Mouse (Mus musculus): ENCODE measurements around the gene Gli3. TPM values are rescaled to one million over a fixed set of nuclear protein-coding genes. Genes with fewer than 3 reads are reported as not detected.
A peak's percentile ranks its signal among the peaks of the same experiment; 100 is the strongest.

The Gli3 gene
- total RNA-seq (2021): 10 to 100 TPM in 1 of 2 experiments, 1 to 10 TPM in 1; 7.4 to 10.2 TPM
- long read RNA-seq, experiment 1, partial matches to known transcripts: 0 of 1 reads
- long read RNA-seq, experiment 1, other reads (novel, unspliced or antisense): 1 of 1 reads
- long read RNA-seq, experiment 2: 0 reads

- DNase-seq: peak; percentile 85
Observed at GRCm38 (mm10) chr13:15462830-15463491, at the start of gene Gli3. Gli3 (plus strand) TSS chr13:15463235.

DNA sequence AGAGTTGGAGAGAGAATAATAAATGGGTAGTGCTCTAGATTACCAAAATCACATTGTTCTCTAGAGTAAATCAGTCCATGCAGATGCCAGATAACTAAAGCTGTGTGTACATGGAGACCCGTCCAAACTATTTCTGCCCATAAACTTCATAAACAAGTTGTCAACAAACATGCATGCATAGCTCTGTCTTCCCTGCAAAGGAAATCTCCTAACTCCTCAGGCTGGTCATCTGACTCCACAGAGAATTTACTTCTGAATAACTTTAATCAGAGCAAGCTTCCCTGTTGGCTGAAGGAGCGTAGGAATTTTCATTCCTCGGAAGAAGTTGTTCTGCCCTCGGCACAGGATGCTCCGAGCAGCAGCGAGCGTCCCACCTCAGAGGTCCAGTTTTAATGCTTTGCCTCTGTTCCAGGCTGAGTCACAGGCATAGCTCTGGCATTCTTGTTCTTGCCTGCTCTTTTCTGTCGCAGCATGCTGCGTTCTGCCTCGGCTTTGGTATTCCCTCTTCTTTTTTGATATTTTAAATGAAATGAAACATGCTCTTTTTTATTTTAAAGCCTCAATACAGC lies 41.8 kb upstream of the Gli3 start:
- DNase-seq: no peak

DNA sequence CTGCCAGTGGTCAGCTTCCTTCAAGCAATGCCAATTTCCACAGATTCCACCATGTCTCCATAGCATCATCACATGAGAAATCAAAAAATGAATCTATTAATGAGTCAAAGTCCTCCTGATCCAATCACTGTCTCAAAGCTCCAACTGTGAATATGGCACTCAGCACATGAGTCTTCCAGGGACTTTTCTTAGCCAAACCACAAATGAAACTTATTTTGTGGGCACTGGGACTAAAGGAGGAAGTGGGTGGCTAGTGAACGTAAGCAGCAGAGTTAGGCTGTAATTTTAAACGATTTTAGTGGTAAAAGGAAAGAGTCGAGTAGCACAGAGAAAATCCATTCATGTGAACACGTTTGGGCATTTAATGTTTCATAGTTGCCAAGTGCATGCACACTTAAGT lies 21.0 kb upstream of the Gli3 start:
- DNase-seq: no peak

DNA sequence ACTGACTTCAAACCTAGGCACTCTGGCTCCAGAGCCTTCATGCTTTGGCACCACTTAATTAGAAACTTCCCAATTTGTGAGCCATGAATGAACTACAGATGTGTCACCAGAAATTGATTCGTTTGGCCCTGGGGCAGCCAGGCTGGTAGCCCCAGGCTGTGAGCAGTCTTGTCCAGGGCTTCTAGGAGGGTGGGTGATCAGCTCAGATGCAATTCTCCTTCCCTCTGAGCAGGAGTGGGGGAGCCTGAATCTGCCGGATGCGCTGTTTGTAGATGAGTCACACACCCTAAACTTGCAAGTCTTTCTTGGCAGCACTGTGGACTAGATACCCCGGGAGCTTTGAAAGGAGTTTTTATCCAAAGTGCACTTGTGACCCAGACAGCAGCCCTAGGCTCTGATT lies 18.7 kb upstream of the Gli3 start:
- DNase-seq: no peak

DNA sequence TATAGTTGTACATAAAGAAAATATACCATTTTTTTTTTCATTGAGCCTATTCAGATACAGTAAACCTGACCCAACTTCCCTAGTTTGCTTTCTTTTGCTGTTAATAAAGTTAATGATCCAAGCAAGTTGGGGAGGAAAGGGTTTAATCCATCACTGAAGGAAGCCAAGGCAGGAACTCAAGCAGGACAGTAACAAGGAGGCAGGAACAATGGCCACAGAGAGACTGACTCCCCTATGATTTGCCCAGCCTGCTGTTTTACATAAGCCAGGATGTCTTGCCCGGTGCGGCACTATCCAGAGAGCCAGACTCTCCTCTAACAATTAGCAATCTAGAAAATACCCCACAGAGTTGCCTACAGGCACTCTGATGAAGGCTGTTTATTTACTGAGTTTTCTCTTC lies 17.4 kb upstream of the Gli3 start:
- no peak for DNase-seq

GRCm38 (mm10) chr13:15446004-15446403 lies 17.0 kb upstream of the Gli3 start:
- no peak for DNase-seq

DNA sequence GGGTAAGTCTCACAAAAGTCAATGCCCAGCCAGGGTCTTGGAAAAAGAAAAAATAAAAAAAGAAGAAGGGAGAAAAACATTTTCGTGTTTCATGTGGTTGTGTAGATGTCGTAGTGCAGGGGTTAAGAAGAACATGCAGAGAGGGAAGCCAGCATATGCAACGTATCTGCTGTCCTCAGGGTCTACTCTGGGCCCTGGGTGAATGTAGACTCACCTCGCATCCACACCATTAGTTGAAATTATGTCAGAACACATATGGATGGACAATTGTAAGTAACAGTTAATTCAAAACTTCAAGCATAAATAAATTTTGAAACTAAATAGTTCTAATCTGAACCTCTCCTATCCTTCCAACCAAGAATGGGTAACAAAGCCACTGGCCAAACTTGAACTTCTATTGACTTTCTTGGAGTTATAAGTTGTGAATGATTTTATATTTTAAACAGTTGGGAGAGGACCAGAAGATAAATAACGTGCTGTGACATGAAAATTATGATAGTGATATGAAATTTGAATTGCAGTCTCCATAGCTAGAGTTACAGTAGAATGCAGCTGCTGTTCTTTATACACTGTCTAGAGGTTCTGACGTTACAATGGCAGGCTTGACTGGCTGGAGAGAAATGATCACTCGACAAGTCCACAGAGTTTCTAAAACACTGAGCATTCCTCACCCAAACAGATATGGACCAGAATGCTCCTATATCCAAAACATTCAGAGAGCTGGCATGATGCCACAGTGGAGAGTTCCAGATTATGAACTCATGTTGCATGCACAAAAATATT lies 16.1 kb upstream of the Gli3 start:
- no peak for DNase-seq

DNA sequence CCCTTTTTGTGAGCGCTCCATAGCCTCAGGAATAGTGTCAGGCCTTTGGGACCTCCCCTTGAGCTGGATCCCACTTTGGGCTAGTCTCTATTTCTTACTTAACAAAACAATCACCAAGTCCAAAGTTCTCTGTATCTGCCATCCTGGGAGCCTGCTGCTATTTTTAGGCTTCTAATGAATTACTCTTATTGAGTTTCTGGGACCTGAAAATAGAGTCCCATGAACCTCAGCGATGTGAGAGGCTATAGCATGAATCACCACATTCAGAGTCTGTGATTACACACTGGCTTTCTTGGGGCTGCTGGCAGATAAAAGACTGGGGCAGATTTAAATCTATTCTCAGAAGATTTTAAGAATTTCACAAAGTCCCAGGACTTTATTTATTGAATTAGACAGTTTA lies 12.1 kb upstream of the Gli3 start:
- no peak for DNase-seq

DNA sequence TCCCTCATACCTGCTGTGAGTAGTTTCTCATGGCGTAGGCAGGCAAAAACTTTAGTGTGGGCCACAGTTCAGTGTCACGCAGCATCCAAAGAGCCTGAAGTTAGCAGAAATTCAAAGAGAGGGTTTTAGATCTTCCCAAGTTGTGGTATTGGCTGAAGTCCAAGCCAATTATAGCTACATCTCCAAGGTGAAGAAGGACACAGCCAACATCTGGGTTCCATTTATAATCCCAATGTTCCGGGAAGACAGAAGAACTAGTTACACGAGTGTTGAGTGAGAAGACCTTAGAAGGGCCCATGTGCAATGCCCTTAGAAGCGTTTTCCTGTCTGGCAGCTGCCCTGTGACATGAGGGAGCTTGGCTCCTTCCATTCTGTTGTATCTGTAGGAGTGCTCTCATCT lies 5.2 kb upstream of the Gli3 start:
- DNase-seq: no peak

GRCm38 (mm10) chr13:15461926-15462325 lies 1.1 kb upstream of the Gli3 start:
- DNase-seq: no peak

DNA sequence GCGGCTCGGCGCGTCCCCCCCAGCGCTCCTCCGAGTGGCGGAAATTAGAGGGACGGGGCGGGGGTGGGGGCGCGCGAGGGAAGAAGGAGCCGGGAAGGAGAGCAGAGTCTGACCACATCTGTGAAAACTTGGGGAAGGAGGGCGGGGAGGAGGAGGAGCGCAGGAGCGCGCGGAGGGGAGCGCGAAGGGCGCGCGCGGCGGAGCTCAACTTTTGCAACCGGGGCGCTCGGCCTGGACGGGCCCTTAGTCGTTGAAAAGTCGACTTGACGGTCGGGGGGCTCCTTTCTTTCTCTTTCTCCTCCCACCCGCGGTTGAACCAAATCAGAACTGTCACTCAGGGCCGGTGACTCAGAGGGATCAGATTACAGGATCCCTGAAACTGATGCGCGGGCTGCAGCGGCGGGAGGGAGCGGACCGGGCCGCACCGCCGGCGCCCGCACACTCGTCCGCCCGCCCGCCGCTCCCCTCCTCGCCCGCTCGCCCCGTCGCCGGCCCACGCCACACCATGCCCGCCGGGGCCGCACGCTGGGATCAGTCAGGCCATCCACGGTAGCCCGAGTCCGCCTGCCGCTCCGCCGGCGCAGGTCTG lies 551 bp downstream of the Gli3 start:
- DNase-seq: peak; percentile 69

- peak; percentile 68 for DNase-seq
Observed at GRCm38 (mm10) chr13:15464081-15464526, 1.1 kb downstream of the Gli3 start.

DNA sequence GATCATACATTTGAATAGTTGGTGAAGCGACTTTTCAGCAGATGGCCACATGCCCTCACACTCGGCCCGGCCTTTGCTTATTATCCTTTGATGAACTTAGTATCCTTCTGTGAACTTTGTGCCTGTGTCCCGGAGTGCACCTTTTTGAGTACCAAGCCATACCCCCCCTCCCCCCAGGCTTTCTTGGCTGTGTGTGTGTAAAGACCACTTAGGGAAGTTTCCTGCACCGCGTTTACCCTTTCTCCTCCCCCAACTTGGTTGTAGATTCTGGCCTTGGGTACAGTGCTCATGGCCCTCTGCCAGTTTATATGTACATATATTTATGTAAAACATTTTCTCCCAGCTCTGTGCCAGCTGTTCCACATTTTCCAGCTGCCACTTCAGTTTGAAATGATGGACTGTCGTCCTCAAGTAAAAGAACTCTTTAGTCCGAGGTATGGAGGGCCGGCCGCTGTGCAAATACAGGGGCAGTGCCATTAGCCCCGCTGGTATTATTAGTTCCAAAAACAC lies 1.8 kb downstream of the Gli3 start:
- DNase-seq: peak; percentile 20

DNA sequence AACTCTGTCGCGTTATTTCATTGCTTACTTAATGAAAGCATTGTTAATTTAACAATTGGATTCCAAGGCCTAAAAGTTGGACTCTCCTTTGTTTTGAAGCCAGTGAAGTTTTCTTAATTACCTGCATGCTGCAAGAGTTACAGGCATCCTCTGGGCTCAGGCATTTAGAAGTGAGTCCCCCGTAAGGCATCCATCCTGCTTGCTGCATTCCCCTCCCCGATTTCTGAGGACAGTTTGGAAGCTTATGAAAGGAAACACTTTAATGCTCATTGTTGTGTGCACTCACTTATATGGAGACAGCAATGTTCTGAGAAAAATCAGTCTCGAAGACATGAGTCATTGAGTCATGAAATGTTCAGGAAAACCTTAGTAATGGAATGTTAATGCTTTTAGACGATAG lies 3.5 kb downstream of the Gli3 start:
- no peak for DNase-seq

GRCm38 (mm10) chr13:15467409-15467808 lies 4.4 kb downstream of the Gli3 start:
- DNase-seq: no peak

DNA sequence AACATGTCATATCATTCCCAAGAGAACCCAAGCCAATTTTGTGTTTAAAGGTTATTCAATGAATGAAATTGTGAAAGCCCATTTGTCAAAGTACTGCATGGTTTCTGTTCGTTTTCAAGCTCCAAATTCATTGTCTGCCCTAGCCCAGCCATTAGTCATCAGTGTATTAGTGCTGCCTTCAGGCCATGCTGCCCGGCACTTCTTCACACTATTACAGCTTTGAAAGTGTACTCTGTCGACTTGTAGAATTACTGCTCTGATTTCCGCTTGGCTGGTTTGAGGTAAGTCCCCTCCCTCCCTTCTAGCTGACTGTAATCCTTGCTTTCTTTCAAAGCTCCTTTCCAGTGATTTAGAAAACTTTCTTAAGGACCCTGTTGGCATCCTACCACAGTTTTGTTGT lies 5.4 kb downstream of the Gli3 start:
- peak; percentile 18 for DNase-seq

DNA sequence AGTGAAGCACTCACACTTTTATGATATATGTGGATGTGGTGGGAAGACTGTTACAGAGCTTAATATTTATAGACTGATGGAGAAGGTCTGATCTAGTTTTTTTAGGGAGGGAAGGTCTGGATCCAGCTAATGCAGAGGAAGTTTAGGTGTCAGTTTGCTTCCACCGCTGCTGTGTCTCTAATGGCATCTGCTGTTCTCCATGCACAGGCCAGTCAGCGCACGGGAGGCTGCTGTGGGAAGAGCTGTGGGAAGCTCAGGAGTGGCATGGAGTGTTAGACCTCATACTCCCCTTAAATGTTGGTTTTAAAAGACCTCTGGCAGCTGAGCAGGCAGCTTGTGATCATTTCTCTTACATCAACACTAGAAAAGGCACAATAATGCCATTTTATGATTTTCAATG lies 7.0 kb downstream of the Gli3 start:
- no peak for DNase-seq

DNA sequence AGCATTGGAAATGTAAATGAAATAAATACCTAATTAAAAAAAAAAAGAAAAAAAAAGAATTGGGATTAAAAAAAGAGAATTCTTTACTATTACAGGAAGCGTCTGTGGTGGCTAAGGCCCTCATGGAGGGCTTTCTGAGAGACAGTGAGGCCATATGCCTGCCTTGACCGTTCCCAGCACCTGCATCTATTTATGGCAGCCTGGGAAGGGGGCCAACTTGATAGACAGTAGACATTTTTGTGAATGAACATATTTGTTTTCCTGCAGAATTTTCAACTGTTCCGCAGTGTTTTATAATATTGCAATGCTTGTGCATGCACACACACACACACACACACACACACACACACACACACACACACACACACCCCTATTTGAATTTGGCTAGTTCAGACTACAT lies 9.7 kb downstream of the Gli3 start:
- no peak for DNase-seq

- no peak for DNase-seq
Observed at GRCm38 (mm10) chr13:15474393-15474792, 11.4 kb downstream of the Gli3 start.

DNA sequence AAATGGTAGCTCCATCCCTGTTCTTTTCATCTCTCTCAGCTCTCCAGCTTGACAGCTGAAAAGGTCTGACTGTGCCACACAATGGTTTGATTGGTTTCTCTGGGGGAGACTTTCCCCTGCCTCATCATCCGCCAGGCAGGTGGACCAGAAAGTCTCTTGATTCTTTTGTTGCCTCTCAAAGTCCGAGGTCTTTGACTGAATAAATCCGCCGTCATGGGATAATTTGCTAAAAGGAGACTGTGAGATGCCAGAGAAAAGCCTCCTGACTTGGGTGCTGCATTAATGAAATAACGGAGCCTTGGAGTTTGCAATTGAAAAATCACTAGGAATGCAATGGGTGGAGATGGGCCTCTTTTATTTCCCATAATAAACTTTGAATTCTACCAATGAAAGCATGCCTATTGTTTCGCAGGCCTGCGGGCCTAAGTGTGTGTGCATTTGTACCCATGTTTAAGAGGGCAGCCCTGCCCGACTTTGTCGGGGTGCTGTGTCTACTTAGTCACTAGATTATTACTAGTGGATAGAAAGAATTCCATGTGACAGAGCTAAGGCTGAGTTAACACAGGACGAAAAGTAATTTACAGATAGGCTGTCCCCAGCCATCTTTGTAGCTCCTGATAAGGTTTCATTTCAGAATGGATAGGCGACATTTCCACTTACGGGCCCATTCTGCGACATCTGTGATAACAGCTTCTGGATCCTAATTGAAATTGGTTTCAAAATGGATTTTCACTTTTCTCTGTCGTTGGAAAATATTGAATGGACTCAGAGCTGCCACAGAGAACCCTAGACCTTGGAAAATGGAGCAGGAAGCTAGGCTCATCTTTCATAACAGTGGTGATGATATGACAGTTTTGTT lies 23.2 kb downstream of the Gli3 start:
- DNase-seq: no peak

- DNase-seq: no peak
Observed at GRCm38 (mm10) chr13:15487334-15487733, 24.3 kb downstream of the Gli3 start.

DNA sequence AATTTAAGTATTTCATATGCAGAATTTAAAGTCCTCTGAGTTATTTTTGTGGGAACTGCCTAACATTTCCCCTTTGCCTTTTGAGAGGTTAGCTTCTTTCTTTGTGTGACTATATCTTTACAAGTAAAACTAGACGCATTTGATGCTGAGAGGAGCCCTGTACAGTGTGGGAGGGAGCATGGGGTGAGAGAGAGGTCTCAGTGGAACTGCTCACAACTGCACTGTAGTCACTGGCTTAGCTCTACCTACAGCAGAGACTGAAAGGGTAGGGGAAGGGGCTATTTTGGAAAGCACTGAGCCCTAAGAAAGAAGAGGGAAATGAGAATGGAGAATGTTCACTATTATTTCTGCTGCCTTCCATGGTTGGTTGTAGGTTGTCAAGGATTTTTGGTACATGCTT lies 25.0 kb downstream of the Gli3 start:
- no peak for DNase-seq

All from adrenal gland, postnatal 10 days (tissue).